In genomic region chr7:99181619-99182431, GRCm38 (mm10) we compare ENCODE assay signal across 10 mouse cellular contexts. TPM values are rescaled to one million over a fixed set of nuclear protein-coding genes. Genes with fewer than 3 reads are reported as not detected.
DNase-seq lines count a peak whose midpoint lies in the region; ATAC-seq and TF ChIP-seq lines count a peak whose summit lies in the region.
"Had no signal": no experiment of that assay in that cellular context is flagged by ENCODE, and none has a peak within 500 bp of the region (broad histone marks: within the 10 kb centered on the region; RNA-seq: fewer than 3 reads in every experiment).

No protein-coding gene starts in this region.

- no peaks in the 10 kb centered on the region for H3K36me3 ChIP-seq in ES-Bruce4 (ENCODE audit: control insufficient read depth, insufficient read depth, low read length, poor library complexity, severe bottlenecking)
- H3K36me3 ChIP-seq in forebrain, postnatal 0 days (ENCODE audit: insufficient read depth) = no peaks in the 10 kb centered on the region
- H3K36me3 ChIP-seq in kidney, embryonic 16.5 days (ENCODE audit: insufficient read depth, low read length) = no peaks in the 10 kb centered on the region
- no peaks in the 10 kb centered on the region for H3K36me3 ChIP-seq in lung, postnatal 0 days (ENCODE audit: insufficient read depth, low read length)
- H3K36me3 ChIP-seq in stomach, embryonic 15.5 days = no peaks in the 10 kb centered on the region

- TF ChIP-seq EP300 in ES-Bruce4 (IDR thresholded peaks at IDR 0.05; ENCODE audit: insufficient read depth, low read depth, low read length) = no peak
- no peak for TF ChIP-seq EP300 in lung, postnatal 0 days (IDR thresholded peaks at IDR 0.05)

- H3K4me2 ChIP-seq in forebrain, postnatal 0 days (ENCODE audit: low read depth) = peak overlapping the region; percentile 83
- H3K4me2 ChIP-seq in kidney, embryonic 16.5 days (replicated peaks; ENCODE audit: low read depth, low read length) = peak overlapping the region; percentile 93
- H3K4me2 ChIP-seq in lung, postnatal 0 days (replicated peaks; ENCODE audit: low read depth, low read length) = peak overlapping the region; percentile 95
- peak overlapping the region; percentile 96 for H3K4me2 ChIP-seq in stomach, embryonic 15.5 days

- no peaks in the 10 kb centered on the region for H3K27me3 ChIP-seq in ES-Bruce4 (ENCODE audit: control insufficient read depth, insufficient read depth, low read length, poor library complexity, severe bottlenecking)
- no peaks in the 10 kb centered on the region for H3K27me3 ChIP-seq in forebrain, postnatal 0 days (ENCODE audit: insufficient read depth, low read length)
- H3K27me3 ChIP-seq in kidney, embryonic 16.5 days (ENCODE audit: insufficient read depth, low read length) = no peaks in the 10 kb centered on the region
- H3K27me3 ChIP-seq in lung, postnatal 0 days (replicated peaks; ENCODE audit: insufficient read depth, low read length) = no peaks in the 10 kb centered on the region
- H3K27me3 ChIP-seq in stomach, embryonic 15.5 days (replicated peaks) = no peaks in the 10 kb centered on the region

- no peak for ATAC-seq in forebrain, postnatal 0 days
- peak; percentile 53 for ATAC-seq in kidney, embryonic 16.5 days (ENCODE audit: low FRiP score, low TSS enrichment)
- peak; percentile 23 for ATAC-seq in lung, postnatal 0 days
- no peak; the same call in 1 of the 2 replicates for ATAC-seq in stomach, embryonic 15.5 days (ENCODE audit: insufficient read depth, low FRiP score, low read depth)

- TF ChIP-seq POLR2A in ES-Bruce4 (IDR thresholded peaks at IDR 0.05; ENCODE audit: insufficient read depth, low read length) = no peak

- no peaks in the 10 kb centered on the region for H3K4me1 ChIP-seq in ES-Bruce4 (ENCODE audit: control insufficient read depth, insufficient read depth, low read length)
- H3K4me1 ChIP-seq in forebrain, postnatal 0 days (ENCODE audit: insufficient read depth) = no peaks in the 10 kb centered on the region
- H3K4me1 ChIP-seq in kidney, embryonic 16.5 days (ENCODE audit: insufficient read depth, low read length) = peaks cover 10% of the 10 kb centered on the region
- H3K4me1 ChIP-seq in lung, postnatal 0 days (ENCODE audit: insufficient read depth, low read depth, low read length) = peaks cover 2% of the 10 kb centered on the region; the same call in 1 of the 2 replicates
- H3K4me1 ChIP-seq in stomach, embryonic 15.5 days = peaks cover 9% of the 10 kb centered on the region

- no peak for TF ChIP-seq CTCF in ES-Bruce4 (IDR thresholded peaks at IDR 0.05; ENCODE audit: low read depth, low read length)
- TF ChIP-seq CTCF in forebrain, postnatal 0 days (IDR thresholded peaks at IDR 0.05; ENCODE audit: low read depth) = no peak
- TF ChIP-seq CTCF in lung, postnatal 0 days (IDR thresholded peaks at IDR 0.05) = no peak

- peak overlapping the region; percentile 53 for H3K4me3 ChIP-seq in ES-Bruce4 (ENCODE audit: low read depth, low read length)
- H3K4me3 ChIP-seq in forebrain, postnatal 0 days (ENCODE audit: low read depth, low read length) = peak overlapping the region; percentile 62
- H3K4me3 ChIP-seq in kidney, embryonic 16.5 days (ENCODE audit: low read length) = peak overlapping the region; percentile 70
- peak overlapping the region; percentile 71 for H3K4me3 ChIP-seq in lung, postnatal 0 days (ENCODE audit: low read depth, low read length)
- H3K4me3 ChIP-seq in stomach, embryonic 15.5 days (replicated peaks) = peak overlapping the region; percentile 70

- peak; percentile 9 for DNase-seq in embryo, embryonic 10 days (ENCODE audit: low spot score)
- no peak for DNase-seq in embryo, embryonic 11 days
- DNase-seq in forebrain, postnatal 0 days = peak; percentile 34
- DNase-seq in lung, postnatal 0 days (ENCODE audit: low spot score) = peak; percentile 56
- DNase-seq in ovary, postnatal 10 days (ENCODE audit: low spot score) = no peak

- H3K27ac ChIP-seq in ES-Bruce4 (ENCODE audit: insufficient read depth, low read length) = no peak overlapping the region
- H3K27ac ChIP-seq in forebrain, postnatal 0 days (ENCODE audit: low read depth, low read length) = no peak overlapping the region
- H3K27ac ChIP-seq in kidney, embryonic 16.5 days (ENCODE audit: low read length) = 0 out of 2 replicates have a peak overlapping the region, but pooled peaks have one; percentile 25
- H3K27ac ChIP-seq in lung, postnatal 0 days (ENCODE audit: low read length) = peak overlapping the region; percentile 78
- peak overlapping the region; percentile 82; the same call in 1 of the 2 replicates for H3K27ac ChIP-seq in stomach, embryonic 15.5 days

- no peaks in the 10 kb centered on the region for H3K9me3 ChIP-seq in ES-Bruce4 (replicated peaks; ENCODE audit: control insufficient read depth, insufficient read depth, low read length, poor library complexity, severe bottlenecking)
- H3K9me3 ChIP-seq in forebrain, postnatal 0 days (ENCODE audit: low read length) = no peaks in the 10 kb centered on the region
- no peaks in the 10 kb centered on the region for H3K9me3 ChIP-seq in kidney, embryonic 16.5 days (ENCODE audit: low read length)
- H3K9me3 ChIP-seq in lung, postnatal 0 days (ENCODE audit: low read length) = no peaks in the 10 kb centered on the region
- no peaks in the 10 kb centered on the region for H3K9me3 ChIP-seq in stomach, embryonic 15.5 days

- H3K9ac ChIP-seq in ES-Bruce4 (ENCODE audit: low read depth, poor library complexity, severe bottlenecking) = peak overlapping the region; percentile 43
- peak overlapping the region; percentile 78 for H3K9ac ChIP-seq in forebrain, postnatal 0 days
- peak overlapping the region; percentile 85 for H3K9ac ChIP-seq in kidney, embryonic 16.5 days (replicated peaks; ENCODE audit: low read length)
- peak overlapping the region; percentile 58 for H3K9ac ChIP-seq in lung, postnatal 0 days (replicated peaks; ENCODE audit: low read depth)
- peak overlapping the region; percentile 82 for H3K9ac ChIP-seq in stomach, embryonic 15.5 days

- 19% methylated on average over 14 of the region's 14 CpGs for WGBS in forebrain, postnatal 0 days
- WGBS in kidney, embryonic 16.5 days = 21% methylated on average over 14 of the region's 14 CpGs
- 17% methylated on average over 14 of the region's 14 CpGs for WGBS in lung, postnatal 0 days
- WGBS in stomach, embryonic 15.5 days = 20% methylated on average over 14 of the region's 14 CpGs

RNA-seq across cellular contexts. Expression of gene Dgat2, which starts 0.7 kb away (rescaled TPM):
- 1.6 and 2.1 TPM in 2 replicates for polyA plus RNA-seq in ES-Bruce4 (2011; ENCODE audit: insufficient read depth, insufficient read length, low read depth, missing spikeins)
- total RNA-seq in forebrain, postnatal 0 days (2014; rRNA removed) = 37.1 and 41.3 TPM in 2 replicates
- 37.2 and 41.3 TPM in 2 replicates for polyA plus RNA-seq in forebrain, postnatal 0 days (2015; fragmentation: Nextera tagmentation; extraction: Ambion mirVana)
- polyA plus RNA-seq in kidney, embryonic 16.5 days (2015; fragmentation: Nextera tagmentation; extraction: Ambion mirVana) = 41.6 and 43.4 TPM in 2 replicates
- 14.6 and 15.3 TPM in 2 replicates for polyA plus RNA-seq in lung, postnatal 0 days (2015; fragmentation: Nextera tagmentation; extraction: Ambion mirVana)
- 70.2 and 72.0 TPM in 2 replicates for polyA plus RNA-seq in stomach, embryonic 15.5 days (2015; fragmentation: Nextera tagmentation; extraction: Ambion mirVana)

RNA-seq across cellular contexts. Expression of gene Uvrag, which starts 40.9 kb away (rescaled TPM):
- polyA plus RNA-seq in ES-Bruce4 (2011; ENCODE audit: insufficient read depth, insufficient read length, low read depth, missing spikeins) = 16.1 and 16.9 TPM in 2 replicates
- total RNA-seq in forebrain, postnatal 0 days (2014; rRNA removed) = 18.8 and 19.5 TPM in 2 replicates
- 14.8 and 18.6 TPM in 2 replicates for polyA plus RNA-seq in forebrain, postnatal 0 days (2015; fragmentation: Nextera tagmentation; extraction: Ambion mirVana)
- 16.6 and 18.7 TPM in 2 replicates for polyA plus RNA-seq in kidney, embryonic 16.5 days (2015; fragmentation: Nextera tagmentation; extraction: Ambion mirVana)
- polyA plus RNA-seq in lung, postnatal 0 days (2015; fragmentation: Nextera tagmentation; extraction: Ambion mirVana) = 23.4 and 28.6 TPM in 2 replicates
- polyA plus RNA-seq in stomach, embryonic 15.5 days (2015; fragmentation: Nextera tagmentation; extraction: Ambion mirVana) = 19.1 and 19.4 TPM in 2 replicates

RNA-seq across cellular contexts. Expression of gene Mogat2, which starts 56.6 kb away (rescaled TPM):
- polyA plus RNA-seq in ES-Bruce4 (2011; ENCODE audit: insufficient read depth, insufficient read length, low read depth, missing spikeins) = 9.1 and 9.3 TPM in 2 replicates
- total RNA-seq in forebrain, postnatal 0 days (2014; rRNA removed) = 0.24 and 0.31 TPM in 2 replicates
- 0.18 and 0.23 TPM in 2 replicates for polyA plus RNA-seq in forebrain, postnatal 0 days (2015; fragmentation: Nextera tagmentation; extraction: Ambion mirVana)
- polyA plus RNA-seq in kidney, embryonic 16.5 days (2015; fragmentation: Nextera tagmentation; extraction: Ambion mirVana) = 12.2 and 14.9 TPM in 2 replicates
- polyA plus RNA-seq in lung, postnatal 0 days (2015; fragmentation: Nextera tagmentation; extraction: Ambion mirVana) = 0.27 and 0.55 TPM in 2 replicates
- polyA plus RNA-seq in stomach, embryonic 15.5 days (2015; fragmentation: Nextera tagmentation; extraction: Ambion mirVana) = 28.1 and 34.5 TPM in 2 replicates
- total RNA-seq: layer of hippocampus, postnatal 14 days had no signal
- polyA plus RNA-seq: Patski had no signal

Comparison
In these comparisons a context has a peak if more than half of its experiments do, and no peak if none do; other contexts are left out.
1. DNase-seq: peak in embryo, embryonic 10 days (single experiment), forebrain, postnatal 0 days (single experiment) and lung, postnatal 0 days (single experiment); none in embryo, embryonic 11 days (single experiment) and ovary, postnatal 10 days (single experiment).
2. H3K27ac ChIP-seq: peak in kidney, embryonic 16.5 days (single experiment), lung, postnatal 0 days (single experiment) and stomach, embryonic 15.5 days (single experiment); none in ES-Bruce4 (single experiment) and forebrain, postnatal 0 days (single experiment).
3. ATAC-seq: peak in kidney, embryonic 16.5 days (single experiment) and lung, postnatal 0 days (single experiment); none in forebrain, postnatal 0 days (single experiment) and stomach, embryonic 15.5 days (single experiment).
4. Peak in every context shown above with its lines, with median percentiles within 50 percentile points of each other: H3K4me3 ChIP-seq, H3K9ac ChIP-seq and H3K4me2 ChIP-seq.